Mouse (Mus musculus): Measurements from ENCODE around the gene Ryr2. TPM values are rescaled to one million over a fixed set of nuclear protein-coding genes. Genes with fewer than 3 reads are reported as not detected.
A peak's percentile ranks its signal among the peaks of the same experiment; 100 is the strongest.

Ryr2 gene
- total RNA-seq, 2 experiments from 2014 or later = not detected

DNA sequence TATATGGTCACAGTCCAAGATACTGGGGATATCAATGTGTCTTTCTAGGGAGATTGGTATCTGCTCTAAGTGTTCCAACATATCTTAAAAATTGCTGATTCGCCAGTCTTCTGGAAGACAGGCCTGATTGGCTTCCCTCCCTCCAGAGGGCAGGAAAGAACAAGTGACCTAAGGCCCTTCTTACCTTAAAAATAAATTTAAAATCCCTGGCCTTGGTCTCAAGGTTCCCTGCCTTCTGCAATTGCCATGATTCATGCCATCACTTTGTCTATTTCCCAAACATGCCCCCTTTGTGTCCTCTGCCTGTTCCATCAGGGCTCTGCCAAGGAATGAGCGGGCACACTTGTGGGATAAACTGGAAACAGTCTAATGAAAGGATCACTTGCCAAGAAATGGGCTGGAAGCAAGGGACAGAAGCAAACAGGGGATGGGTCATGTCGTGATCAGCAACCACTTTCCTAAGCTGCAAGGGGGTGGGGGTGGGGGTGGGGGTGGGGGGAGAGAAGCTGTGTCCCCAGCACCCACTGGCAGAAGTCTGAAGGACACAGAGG lies 10.3 kb downstream of the Ryr2 start:
- no peak for ATAC-seq (replicated peaks; ENCODE audit: poor library complexity)

DNA sequence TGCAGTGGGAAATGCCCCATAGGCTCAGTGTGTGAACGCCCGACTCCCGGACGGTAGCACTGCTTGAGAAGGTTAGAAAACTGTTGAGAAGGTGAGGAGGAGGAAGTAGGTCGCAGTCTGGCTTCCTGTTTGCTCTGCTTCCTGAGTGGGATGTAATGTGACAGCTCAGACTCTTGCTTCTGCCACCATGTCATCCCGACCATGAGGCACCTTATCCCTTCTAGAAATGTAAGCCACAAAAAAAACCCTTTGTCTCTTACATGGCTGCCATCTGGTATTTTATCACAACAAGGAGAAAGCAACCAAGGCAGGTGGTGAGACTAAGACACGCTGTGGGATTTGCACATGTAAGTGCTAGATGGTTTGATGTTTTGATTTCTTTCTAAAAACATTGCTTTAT lies 12.2 kb downstream of the Ryr2 start:
- no peak for ATAC-seq (replicated peaks; ENCODE audit: poor library complexity)

DNA sequence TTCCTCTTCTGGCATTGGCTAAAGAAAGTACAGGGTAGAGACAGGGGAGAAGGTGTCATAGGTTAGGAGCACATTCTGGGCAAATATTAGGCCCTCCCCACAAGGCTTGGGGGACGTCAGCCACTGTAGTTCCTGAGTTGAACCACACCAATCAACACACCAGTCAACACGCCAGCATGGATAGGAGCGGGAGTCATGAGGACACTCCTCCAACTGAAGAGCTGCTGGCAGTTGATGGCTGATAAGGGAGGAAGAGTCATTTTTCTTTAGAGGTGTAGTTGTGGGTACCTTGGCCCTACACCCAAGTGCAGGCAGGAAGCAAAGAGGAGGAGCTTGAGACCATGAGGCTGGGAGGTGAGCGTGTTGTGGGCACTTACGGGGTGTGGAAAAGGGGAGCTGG lies 13.6 kb downstream of the Ryr2 start:
- ATAC-seq (replicated peaks; ENCODE audit: poor library complexity) = no peak

DNA sequence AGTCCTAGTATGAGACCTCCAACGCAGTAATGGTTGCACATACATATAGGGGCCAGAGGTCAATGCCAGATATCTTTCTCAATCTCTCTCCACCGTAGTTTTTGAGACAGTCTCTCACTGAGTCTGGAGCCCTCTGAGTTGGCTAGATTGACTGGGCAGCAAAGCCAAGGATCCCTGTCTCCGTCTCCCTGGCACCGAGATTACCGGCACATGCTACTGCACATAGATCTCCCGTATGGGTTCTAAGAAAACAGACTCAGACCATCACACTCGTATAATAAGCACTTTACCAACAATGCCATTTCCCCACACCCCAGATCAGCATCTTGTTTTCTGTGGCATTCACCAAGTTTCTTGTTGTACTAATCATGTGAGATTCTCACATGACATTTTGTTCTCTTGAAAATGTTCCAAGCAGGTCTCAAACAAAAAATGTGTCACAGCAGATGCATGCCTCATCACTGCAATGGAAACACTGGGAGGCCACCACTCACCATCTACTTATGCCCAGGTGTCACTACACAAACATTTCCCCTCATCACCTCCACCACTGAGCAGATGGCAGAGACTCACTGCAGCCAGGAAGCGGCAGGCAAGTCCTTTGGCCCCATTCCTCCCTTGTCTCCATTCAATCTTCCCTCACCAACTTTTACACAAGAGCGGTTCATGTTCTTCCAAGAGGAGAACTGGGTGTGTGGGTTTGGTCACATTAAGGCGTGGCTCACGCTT lies 14.2 kb downstream of the Ryr2 start:
- no peak for ATAC-seq (replicated peaks; ENCODE audit: poor library complexity)

DNA sequence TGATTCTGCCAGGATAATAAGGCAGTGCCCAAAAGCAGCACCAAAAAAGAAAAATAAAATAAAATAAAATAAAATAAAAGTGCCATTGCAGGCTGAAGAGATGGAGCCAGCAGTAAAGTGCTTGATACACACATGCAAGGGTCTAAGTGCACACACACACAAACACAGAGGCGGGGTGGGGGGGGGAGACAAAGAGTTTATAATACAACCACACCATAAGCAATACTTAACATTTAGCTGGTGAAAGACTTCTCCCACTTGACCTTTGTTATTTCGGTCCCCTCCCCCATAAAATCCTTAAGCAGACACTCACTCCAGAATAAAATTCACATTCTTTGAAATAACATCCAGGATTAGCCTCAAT lies 22.7 kb downstream of the Ryr2 start:
- ATAC-seq (replicated peaks; ENCODE audit: poor library complexity) = no peak

- no peak for ATAC-seq (replicated peaks; ENCODE audit: poor library complexity)
Measured at GRCm38 (mm10) chr13:12083443-12084111, 23.2 kb downstream of the Ryr2 start.

DNA sequence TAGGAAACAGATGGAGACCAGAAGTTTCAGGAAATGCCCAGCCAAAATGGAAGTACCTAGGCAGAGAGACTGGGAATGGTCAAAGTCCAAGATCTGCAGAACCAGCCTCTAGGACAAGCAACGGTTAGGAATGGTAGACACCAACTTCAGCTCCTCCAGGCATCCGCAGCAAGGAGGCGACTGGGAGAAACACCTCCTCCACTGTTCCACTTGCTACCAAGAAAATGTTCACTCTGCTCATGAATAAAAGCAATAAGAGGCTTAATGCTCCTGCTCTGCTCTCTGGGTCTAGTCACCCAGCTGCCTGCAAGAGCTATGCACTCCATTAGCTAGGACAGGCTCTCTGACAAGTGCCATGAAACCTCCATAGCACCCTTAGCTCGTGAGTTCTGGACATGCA lies 26.2 kb downstream of the Ryr2 start:
- no peak for ATAC-seq (replicated peaks; ENCODE audit: poor library complexity)

GRCm38 (mm10) chr13:12079536-12079935 lies 27.2 kb downstream of the Ryr2 start:
- ATAC-seq (replicated peaks; ENCODE audit: poor library complexity) = no peak

DNA sequence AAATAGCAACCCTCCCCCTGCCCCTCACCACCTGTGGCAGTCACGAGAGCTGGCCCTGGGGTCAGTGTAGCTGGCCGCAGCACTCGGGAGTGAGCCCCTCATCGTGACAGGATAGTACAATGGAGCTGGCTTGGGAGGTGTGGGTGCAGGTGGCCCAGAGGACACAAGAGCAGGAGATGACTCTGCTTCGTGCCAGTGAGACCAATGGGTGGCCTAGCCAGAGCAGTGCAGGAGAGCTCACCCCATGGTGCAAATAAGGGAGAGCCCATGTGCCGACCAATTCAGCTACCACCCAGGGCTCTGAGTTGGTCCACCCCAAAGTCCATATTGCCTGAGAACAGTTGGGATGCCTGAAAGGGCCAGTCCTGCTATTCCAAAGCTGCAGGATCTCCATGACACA lies 31.8 kb downstream of the Ryr2 start:
- ATAC-seq (replicated peaks; ENCODE audit: poor library complexity) = no peak

DNA sequence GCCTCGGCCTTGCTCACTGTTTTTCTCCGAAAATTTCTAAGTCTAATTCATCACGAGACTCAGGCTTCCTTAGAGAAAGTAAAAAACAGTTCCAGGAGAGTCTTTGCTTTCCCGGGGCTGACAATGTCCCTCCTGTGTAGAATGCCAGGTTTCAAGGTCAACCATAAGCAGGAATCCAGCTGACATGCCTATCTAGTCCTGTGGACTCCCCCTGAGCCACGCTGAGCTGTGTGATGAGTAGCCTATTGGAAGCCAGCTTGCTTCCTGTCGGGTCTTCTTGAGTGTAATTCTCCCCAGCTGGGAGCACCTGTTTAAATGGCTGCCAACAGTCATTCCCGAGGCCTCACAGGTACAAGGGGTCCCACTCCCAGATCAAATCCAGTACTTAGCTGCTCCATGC lies 34.2 kb downstream of the Ryr2 start:
- ATAC-seq (replicated peaks; ENCODE audit: poor library complexity) = no peak

DNA sequence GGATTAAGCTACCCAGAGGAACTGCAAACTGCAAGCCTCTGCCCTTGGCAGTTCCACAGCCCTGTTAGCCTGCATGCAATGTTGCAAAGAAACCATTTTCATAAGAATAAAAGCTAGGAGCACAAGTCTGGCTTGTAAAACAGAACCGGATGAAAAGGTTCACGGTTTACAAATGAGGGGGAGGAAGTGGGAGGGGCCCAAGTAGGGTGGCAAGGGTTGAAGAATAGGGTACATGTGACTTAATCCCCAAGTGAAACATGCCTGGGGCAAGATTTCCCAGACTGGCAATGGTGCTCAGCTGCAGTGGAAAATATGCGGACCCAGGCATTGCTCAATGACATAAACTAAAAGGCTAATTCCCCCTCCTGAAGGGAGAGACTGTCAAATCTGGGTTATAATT lies 34.6 kb downstream of the Ryr2 start:
- ATAC-seq (replicated peaks; ENCODE audit: poor library complexity) = no peak

DNA sequence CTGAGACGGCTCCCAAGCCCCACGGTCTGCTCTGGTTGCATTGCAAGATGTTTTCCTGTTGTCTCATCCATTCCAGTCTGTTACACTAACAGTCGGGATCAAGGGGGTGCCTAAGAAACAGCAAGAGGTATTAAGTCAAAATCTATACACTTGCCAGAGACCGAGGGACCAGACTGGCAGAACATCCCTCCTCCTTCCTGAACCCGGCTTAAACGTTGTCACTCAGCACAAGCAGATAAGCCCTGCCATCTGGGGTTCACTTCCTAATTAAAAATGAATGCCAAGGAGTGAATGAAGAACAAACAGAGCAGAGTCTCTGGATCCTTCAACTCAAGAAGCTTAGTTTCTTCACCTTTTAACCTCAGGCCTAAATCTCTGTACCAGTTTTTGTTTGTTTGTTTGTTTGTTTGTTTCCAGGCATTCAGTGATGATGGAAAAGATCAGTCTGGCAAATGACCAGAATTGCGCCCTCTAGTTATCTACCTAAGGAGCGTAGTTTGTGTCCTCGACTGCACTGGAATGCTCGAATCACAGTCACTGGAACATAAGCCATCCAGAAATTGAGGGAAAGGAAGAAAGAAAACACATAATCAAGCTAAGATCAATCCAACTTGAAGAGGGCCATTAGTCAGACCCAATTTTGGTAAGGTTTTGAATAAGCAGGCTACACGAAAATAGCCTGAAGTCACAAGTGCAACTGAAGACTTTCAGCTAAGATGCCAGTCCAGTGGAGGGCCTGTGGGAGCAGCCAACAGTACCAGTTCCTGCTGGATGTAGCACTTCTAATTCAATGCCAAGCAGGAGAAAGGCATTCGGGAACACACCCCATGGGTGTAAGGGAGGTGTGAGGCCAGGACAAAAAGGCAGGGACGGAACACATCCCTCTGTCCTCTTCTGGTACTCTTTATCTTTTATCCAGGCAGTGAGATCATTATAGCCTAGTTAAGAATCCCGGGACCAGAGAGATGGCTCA lies 36.3 kb downstream of the Ryr2 start:
- no peak for ATAC-seq (replicated peaks; ENCODE audit: poor library complexity)

- ATAC-seq (replicated peaks; ENCODE audit: poor library complexity) = no peak
Measured at GRCm38 (mm10) chr13:12064576-12064975, 42.2 kb downstream of the Ryr2 start.

- no peak for ATAC-seq (replicated peaks; ENCODE audit: poor library complexity)
Measured at GRCm38 (mm10) chr13:12063561-12063960, 43.2 kb downstream of the Ryr2 start.

DNA sequence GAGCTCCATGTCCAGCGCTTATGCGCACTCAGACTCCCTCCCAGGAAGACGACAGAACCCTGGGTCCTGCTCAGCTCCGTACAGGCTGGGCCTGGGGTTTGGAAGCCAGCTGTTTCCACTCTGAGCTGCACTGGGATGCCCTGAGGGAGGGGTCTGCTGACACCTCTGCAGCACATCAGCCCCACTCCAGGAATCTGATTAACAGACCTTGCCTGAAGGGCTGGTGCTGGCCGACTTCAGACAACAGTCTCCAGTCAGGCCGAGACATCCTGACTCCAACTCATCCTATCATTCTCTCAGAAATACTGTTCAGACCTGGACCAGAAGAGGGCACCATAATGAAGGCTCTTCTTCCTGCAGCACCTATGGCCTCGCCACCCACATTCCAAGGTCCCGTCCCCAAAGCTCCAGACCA lies 49.4 kb downstream of the Ryr2 start:
- no peak for ATAC-seq (replicated peaks; ENCODE audit: poor library complexity)

- ATAC-seq (replicated peaks; ENCODE audit: poor library complexity) = no peak
Measured at GRCm38 (mm10) chr13:12055913-12056312, 50.8 kb downstream of the Ryr2 start.

DNA sequence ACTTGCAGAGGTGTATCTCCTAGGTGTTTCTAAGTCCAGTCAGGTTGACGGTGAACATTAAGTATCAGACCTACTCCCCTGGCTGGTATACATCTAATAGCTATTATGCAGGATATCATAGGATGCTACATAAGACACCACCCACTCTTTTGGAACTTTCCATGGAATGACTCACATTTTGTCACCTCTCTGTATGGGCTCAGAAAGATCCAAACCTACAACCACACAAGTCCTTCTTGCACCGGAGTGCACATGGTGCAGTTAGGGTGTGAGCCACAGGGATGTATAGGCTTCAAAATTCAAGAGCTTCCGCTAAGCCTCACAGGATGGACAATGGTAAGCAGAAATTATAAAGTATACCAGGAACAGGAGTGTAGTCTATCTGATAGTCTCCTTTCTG lies 52.8 kb downstream of the Ryr2 start:
- no peak for ATAC-seq (replicated peaks; ENCODE audit: poor library complexity)

GRCm38 (mm10) chr13:12050809-12051208 lies 55.9 kb downstream of the Ryr2 start:
- no peak for ATAC-seq (replicated peaks; ENCODE audit: poor library complexity)

DNA sequence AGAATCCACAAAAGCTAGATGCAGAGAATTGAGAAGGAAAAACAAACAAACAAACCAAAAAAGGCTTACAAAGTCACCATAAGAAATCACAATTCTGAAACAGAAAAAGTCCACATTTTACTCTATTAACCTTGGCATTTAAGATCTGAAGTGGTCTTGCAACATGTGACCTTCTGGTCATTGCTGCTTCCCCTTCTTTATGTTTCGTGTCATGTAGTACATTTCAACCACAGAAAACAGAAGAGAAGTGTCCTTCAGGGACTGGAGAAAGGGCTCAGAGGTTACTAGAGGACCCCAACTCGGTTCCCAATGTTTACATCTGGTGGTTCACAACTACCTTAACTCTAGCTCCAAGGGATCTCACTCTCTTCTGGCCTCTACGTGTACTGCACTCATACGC lies 59.7 kb downstream of the Ryr2 start:
- peak; percentile 50; the same call in 1 of the 2 replicates for ATAC-seq (replicated peaks; ENCODE audit: poor library complexity)

DNA sequence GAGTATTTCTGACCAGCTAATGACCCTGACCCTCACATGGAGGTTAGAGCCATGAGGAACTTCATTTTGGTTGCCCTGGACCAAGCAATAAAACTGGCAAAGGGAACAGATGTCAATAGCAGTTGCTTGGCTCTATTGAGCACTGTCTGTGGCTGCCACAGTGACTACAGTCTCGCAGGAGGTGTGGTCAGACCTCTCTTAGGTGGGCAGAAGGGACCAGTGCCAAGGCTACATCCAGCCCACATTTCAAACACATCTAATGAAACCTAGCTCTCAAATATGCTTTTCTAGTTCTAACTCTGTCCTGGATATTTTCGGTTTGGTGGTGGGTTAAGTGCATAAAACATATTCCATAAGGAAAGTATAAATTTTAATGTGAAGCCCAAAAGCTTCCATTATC lies 62.0 kb downstream of the Ryr2 start:
- no peak for ATAC-seq (replicated peaks; ENCODE audit: poor library complexity)

DNA sequence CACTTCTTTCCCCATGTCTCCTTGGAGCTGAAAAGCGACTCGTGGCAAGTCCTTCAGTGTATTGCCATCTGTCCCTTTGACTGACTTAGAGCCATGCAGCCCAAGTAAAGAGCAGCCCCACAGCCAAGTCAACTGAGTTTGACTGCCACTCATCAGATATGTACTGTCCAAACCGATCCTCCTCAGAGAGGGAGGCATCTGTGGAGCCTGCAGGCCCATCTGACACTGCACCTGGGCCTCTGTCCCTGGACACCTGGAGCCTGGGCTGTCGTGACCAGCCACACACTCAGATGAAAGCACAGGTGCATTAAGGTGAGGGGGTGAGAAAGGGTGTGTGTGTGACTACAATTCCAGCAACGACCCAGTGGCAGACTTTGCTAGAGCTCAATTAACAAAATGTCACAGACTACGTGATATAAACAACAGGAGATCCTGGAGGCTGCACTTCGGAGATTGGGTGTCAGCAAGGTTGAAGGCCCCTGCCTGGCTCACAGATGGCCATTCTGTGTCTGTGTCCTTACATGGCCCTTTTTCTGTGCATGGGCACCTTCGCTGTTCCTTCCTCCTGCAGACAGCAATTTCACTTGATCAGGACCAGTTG lies 63.8 kb downstream of the Ryr2 start:
- ATAC-seq (replicated peaks; ENCODE audit: poor library complexity) = no peak

All from megakaryocyte progenitor cell, adult 5-6 weeks (primary cell).